Mouse (Mus musculus) macrophage (primary cell): ENCODE results near the gene Tsen2. TPM values are rescaled to one million over a fixed set of nuclear protein-coding genes. Genes with fewer than 3 reads are reported as not detected.

ENCODE experiments used
- H3K27ac ChIP-seq: fragments of 350-480 bp; formaldehyde crosslinking; 2 replicates; pipeline ENCODE4 v1.9.0; 2021
- H3K36me3 ChIP-seq: fragments of 350-480 bp; formaldehyde crosslinking; 2 replicates; pipeline ENCODE4 v1.9.0; 2021; ENCODE audit errors: inconsistent target
- H3K4me3 ChIP-seq: fragments of 350-480 bp; formaldehyde crosslinking; 2 replicates; pipeline ENCODE4 v1.9.0; 2021; ENCODE audit errors: inconsistent target
- H3K79me2 ChIP-seq: fragments of 350-480 bp; formaldehyde crosslinking; 2 replicates; pipeline ENCODE4 v1.9.0; 2021; ENCODE audit errors: inconsistent target
- WGBS: methylation state at CpG from one replicate; pipeline ENCODE4 v1.1.7; 2026; ENCODE audit warnings: inconsistent platforms; ENCODE audit not compliant: missing documents; 5-methylcytosine and 5-hydroxymethylcytosine counted together
- polyA plus RNA-seq: library from polyadenylated mRNA; stranded (reverse); fragments of 250-400 nt; gene quantifications from 3 replicates; pipeline ENCODE4 v1.2.4, GENCODE M21; 2018; ENCODE audit warnings: inconsistent platforms
- total RNA-seq, 78 experiments: library from RNA; depleted of rRNA; stranded (reverse); fragments of 250-400 nt; gene quantifications; 1 replicate in 9 of 78; 2 replicates in 24 of 78; 3 replicates in 43 of 78; 4 replicates in 2 of 78; pipeline ENCODE4 v1.2.4; 2018; ENCODE audit warnings: inconsistent platforms in 56 of 78

Gene Tsen2
- 10 to 100 TPM in 10 of 26 experiments, 1 to 10 TPM in 15, under 1 TPM in 1; 0.18 to 15.3 (median 7.6) TPM for total RNA-seq (2018; cell fraction: chromatin; rRNA removed)
- total RNA-seq (2018; cell fraction: cytosol; rRNA removed) = 1 to 10 TPM; 2.1 to 5.9 (median 4.0) TPM
- total RNA-seq (2018; cell fraction: nucleus; rRNA removed) = 10 to 100 TPM in 3 of 26 experiments, 1 to 10 TPM in 22, under 1 TPM in 1; 0.44 to 12.4 (median 3.7) TPM
- 5.4 to 9.0 TPM (median 7.2 TPM) in 3 replicates for polyA plus RNA-seq

- Histone ChIP-seq H3K36me3 (peaks cover 8% of the 10 kb centered on the region; the same call in 1 of the 2 replicates), H3K27ac (peak within 1 kb of the TSS; percentile 25), H3K79me2 (no peaks in the 10 kb centered on the region), H3K4me3 (peak within 1 kb of the TSS; percentile 54)
- under 1% methylated on average over 38 of the region's 38 CpGs for WGBS
These were observed at the start of gene Tsen2 for GRCm38 (mm10) chr6:115544442-115544970. Tsen2 (plus strand) TSS chr6:115544664.

- no peaks in the 10 kb centered on the region for H3K79me2 ChIP-seq
- H3K27ac ChIP-seq = no peak overlapping the region
- H3K36me3 ChIP-seq = no peaks in the 10 kb centered on the region
- no peak overlapping the region for H3K4me3 ChIP-seq
- WGBS = 91% methylated on average over 14 of the region's 14 CpGs
These were observed 44.9 kb upstream of the Tsen2 start for GRCm38 (mm10) chr6:115499540-115499939.

- 94% methylated on average over 9 of the region's 10 CpGs for WGBS
- no peak overlapping the region for H3K4me3 ChIP-seq
- H3K27ac ChIP-seq = no peak overlapping the region
- no peaks in the 10 kb centered on the region for H3K36me3 ChIP-seq
- H3K79me2 ChIP-seq = no peaks in the 10 kb centered on the region
These were observed 44.2 kb upstream of the Tsen2 start for GRCm38 (mm10) chr6:115500234-115500633.

GRCm38 (mm10) chr6:115501131-115501530, 43.3 kb upstream of the Tsen2 start:
- Histone ChIP-seq H3K36me3 (no peaks in the 10 kb centered on the region), H3K27ac (no peak overlapping the region), H3K79me2 (no peaks in the 10 kb centered on the region), H3K4me3 (no peak overlapping the region)
- 87% methylated on average over 3 of the region's 3 CpGs for WGBS

GRCm38 (mm10) chr6:115503038-115503437, 41.4 kb upstream of the Tsen2 start:
- Histone ChIP-seq H3K36me3 (no peaks in the 10 kb centered on the region), H3K4me3 (no peak overlapping the region), H3K27ac (0 out of 2 replicates have a peak overlapping the region, but pooled peaks have one; percentile 76), H3K79me2 (no peaks in the 10 kb centered on the region)
- WGBS = 94% methylated on average over 4 of the region's 4 CpGs

GRCm38 (mm10) chr6:115503549-115504159, 40.8 kb upstream of the Tsen2 start:
- WGBS = 82% methylated on average over 10 of the region's 10 CpGs

GRCm38 (mm10) chr6:115504160-115504558, 40.3 kb upstream of the Tsen2 start:
- H3K79me2 ChIP-seq = no peaks in the 10 kb centered on the region
- H3K27ac ChIP-seq = peak overlapping the region; percentile 76
- H3K36me3 ChIP-seq = no peaks in the 10 kb centered on the region
- 85% methylated on average over 3 of the region's 3 CpGs for WGBS
- H3K4me3 ChIP-seq = no peak overlapping the region

More at GRCm38 (mm10) chr6:115503549-115504159, 40.8 kb upstream of the Tsen2 start:
- H3K36me3 ChIP-seq = no peaks in the 10 kb centered on the region
- peak overlapping the region; percentile 76 for H3K27ac ChIP-seq
- no peak overlapping the region for H3K4me3 ChIP-seq
- no peaks in the 10 kb centered on the region for H3K79me2 ChIP-seq

GRCm38 (mm10) chr6:115504915-115505314, 39.5 kb upstream of the Tsen2 start:
- 48% methylated on average over 5 of the region's 5 CpGs for WGBS
- H3K4me3 ChIP-seq = no peak overlapping the region
- no peaks in the 10 kb centered on the region for H3K79me2 ChIP-seq
- H3K36me3 ChIP-seq = no peaks in the 10 kb centered on the region
- H3K27ac ChIP-seq = peak overlapping the region; percentile 76

GRCm38 (mm10) chr6:115506425-115506824, 38.0 kb upstream of the Tsen2 start:
- Histone ChIP-seq H3K4me3 (no peak overlapping the region), H3K36me3 (no peaks in the 10 kb centered on the region), H3K27ac (no peak overlapping the region), H3K79me2 (no peaks in the 10 kb centered on the region)
- 100% methylated on average over 1 of the region's 1 CpGs for WGBS

GRCm38 (mm10) chr6:115511447-115511846, 33.0 kb upstream of the Tsen2 start:
- WGBS = 77% methylated on average over 3 of the region's 3 CpGs
- H3K27ac ChIP-seq = no peak overlapping the region
- no peaks in the 10 kb centered on the region for H3K79me2 ChIP-seq
- no peaks in the 10 kb centered on the region for H3K36me3 ChIP-seq
- H3K4me3 ChIP-seq = no peak overlapping the region

GRCm38 (mm10) chr6:115513207-115513606, 31.3 kb upstream of the Tsen2 start:
- 85% methylated on average over 4 of the region's 4 CpGs for WGBS
- Histone ChIP-seq H3K27ac (no peak overlapping the region), H3K4me3 (no peak overlapping the region), H3K79me2 (no peaks in the 10 kb centered on the region), H3K36me3 (no peaks in the 10 kb centered on the region)

GRCm38 (mm10) chr6:115517904-115518303, 26.6 kb upstream of the Tsen2 start:
- Histone ChIP-seq H3K4me3 (no peak overlapping the region), H3K79me2 (no peaks in the 10 kb centered on the region), H3K27ac (no peak overlapping the region), H3K36me3 (no peaks in the 10 kb centered on the region)
- WGBS = 63% methylated on average over 4 of the region's 4 CpGs

- Histone ChIP-seq H3K79me2 (no peaks in the 10 kb centered on the region), H3K27ac (no peak overlapping the region), H3K36me3 (no peaks in the 10 kb centered on the region), H3K4me3 (no peak overlapping the region)
- 63% methylated on average over 2 of the region's 2 CpGs for whole genome bisulfite sequencing
These were observed 26.1 kb upstream of the Tsen2 start for GRCm38 (mm10) chr6:115518352-115518751.

GRCm38 (mm10) chr6:115519275-115519699, 25.2 kb upstream of the Tsen2 start:
- H3K79me2 ChIP-seq = no peaks in the 10 kb centered on the region
- 7% methylated on average over 12 of the region's 12 CpGs for WGBS
- no peaks in the 10 kb centered on the region for H3K36me3 ChIP-seq
- no peak overlapping the region for H3K27ac ChIP-seq
- H3K4me3 ChIP-seq = no peak overlapping the region

GRCm38 (mm10) chr6:115521923-115522322, 22.5 kb upstream of the Tsen2 start:
- no peak overlapping the region for H3K4me3 ChIP-seq
- no peaks in the 10 kb centered on the region for H3K79me2 ChIP-seq
- no peak overlapping the region for H3K27ac ChIP-seq
- H3K36me3 ChIP-seq = no peaks in the 10 kb centered on the region
- WGBS = 75% methylated on average over 1 of the region's 1 CpGs
